Mouse (Mus musculus) heart, embryonic 13.5 days (tissue): ENCODE data around the gene Ddx56. TPM values are rescaled to one million over a fixed set of nuclear protein-coding genes. Genes with fewer than 3 reads are reported as not detected.

ENCODE experiments used
- ATAC-seq: fragments of 200-750 bp; cut with Nextera tagmentation; 2 replicates; pipeline ENCODE4 v1.8.0; 2017; ENCODE audit warnings: moderate TSS enrichment; ENCODE audit not compliant: insufficient number of reproducible peaks, low FRiP score, low TSS enrichment; ENCODE audit errors: extremely low read depth
- H3K27ac ChIP-seq: fragments of 300-500 bp; sonication (generic); replicated peaks from 2 replicates; pipeline ENCODE4 v1.5.1; 2015; ENCODE audit warnings: moderate library complexity, mild to moderate bottlenecking, inconsistent platforms
- H3K27me3 ChIP-seq: fragments of 300-500 bp; sonication (generic); replicated peaks from 2 replicates; pipeline ENCODE4 v1.6.1; 2015; ENCODE audit warnings: mild to moderate bottlenecking, inconsistent platforms
- H3K36me3 ChIP-seq: fragments of 300-500 bp; sonication (generic); 2 replicates; pipeline ENCODE4 v1.6.1; 2015; ENCODE audit warnings: mild to moderate bottlenecking, inconsistent platforms
- H3K4me1 ChIP-seq: fragments of 300-500 bp; sonication (generic); 2 replicates; pipeline ENCODE4 v1.6.1; 2015; ENCODE audit warnings: inconsistent platforms
- H3K4me2 ChIP-seq: fragments of 300-500 bp; sonication (generic); 2 replicates; pipeline ENCODE4 v1.6.1; 2015; ENCODE audit warnings: inconsistent platforms, mild to moderate bottlenecking, moderate library complexity
- H3K4me3 ChIP-seq: fragments of 300-500 bp; sonication (generic); 2 replicates; pipeline ENCODE4 v1.5.1; 2015; ENCODE audit warnings: moderate library complexity, mild to moderate bottlenecking, inconsistent platforms
- H3K9ac ChIP-seq: fragments of 300-500 bp; sonication (generic); 2 replicates; pipeline ENCODE4 v1.6.1; 2015; ENCODE audit warnings: inconsistent platforms, mild to moderate bottlenecking, moderate library complexity
- H3K9me3 ChIP-seq: fragments of 300-500 bp; sonication (generic); 2 replicates; pipeline ENCODE4 v1.6.1; 2016; ENCODE audit warnings: inconsistent platforms
- WGBS: fragments of 180-500 bp; shearing (Covaris S2); methylation state at CpG from one replicate; pipeline ENCODE4 v1.1.7; 2015; ENCODE audit warnings: mixed read lengths; 5-methylcytosine and 5-hydroxymethylcytosine counted together
- polyA plus RNA-seq: library from polyadenylated mRNA; unstranded; fragments of >200 nt; fragmentation: Nextera tagmentation; extraction: Ambion mirVana; gene quantifications from 2 replicates; pipeline ENCODE4 v1.2.1, GENCODE M21; 2015

Gene Ddx56
- polyA plus RNA-seq, 1 experiment from 2014 or later = 60.0 TPM

DNA sequence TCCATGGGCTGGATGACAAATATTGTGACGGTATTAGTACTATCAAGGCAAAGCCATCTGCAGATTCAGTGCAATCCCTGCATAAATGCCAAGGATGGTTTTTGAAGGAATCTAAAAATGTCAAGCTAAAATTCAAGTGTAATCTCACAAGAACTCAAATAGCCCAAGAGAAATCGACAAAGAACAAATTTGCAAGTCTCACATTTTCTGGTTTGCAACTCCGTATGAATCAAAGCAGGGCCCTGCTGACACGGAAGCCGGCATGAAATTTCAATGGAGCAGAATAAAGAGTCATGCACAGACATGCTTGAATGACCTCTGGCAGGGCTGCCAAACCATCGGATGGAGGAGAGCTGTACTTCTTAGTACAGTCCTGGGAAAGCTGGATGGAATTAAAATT is 47.6 kb downstream of the Ddx56 start:
- Histone ChIP-seq H3K4me2 (no peak overlapping the region), H3K27ac (no peak overlapping the region), H3K9me3 (no peaks in the 10 kb centered on the region), H3K4me1 (no peaks in the 10 kb centered on the region), H3K9ac (no peak overlapping the region), H3K27me3 (peaks cover 27% of the 10 kb centered on the region), H3K36me3 (no peaks in the 10 kb centered on the region), H3K4me3 (no peak overlapping the region)
- no peak for ATAC-seq
- WGBS = 84% methylated on average over 6 of the region's 6 CpGs

DNA sequence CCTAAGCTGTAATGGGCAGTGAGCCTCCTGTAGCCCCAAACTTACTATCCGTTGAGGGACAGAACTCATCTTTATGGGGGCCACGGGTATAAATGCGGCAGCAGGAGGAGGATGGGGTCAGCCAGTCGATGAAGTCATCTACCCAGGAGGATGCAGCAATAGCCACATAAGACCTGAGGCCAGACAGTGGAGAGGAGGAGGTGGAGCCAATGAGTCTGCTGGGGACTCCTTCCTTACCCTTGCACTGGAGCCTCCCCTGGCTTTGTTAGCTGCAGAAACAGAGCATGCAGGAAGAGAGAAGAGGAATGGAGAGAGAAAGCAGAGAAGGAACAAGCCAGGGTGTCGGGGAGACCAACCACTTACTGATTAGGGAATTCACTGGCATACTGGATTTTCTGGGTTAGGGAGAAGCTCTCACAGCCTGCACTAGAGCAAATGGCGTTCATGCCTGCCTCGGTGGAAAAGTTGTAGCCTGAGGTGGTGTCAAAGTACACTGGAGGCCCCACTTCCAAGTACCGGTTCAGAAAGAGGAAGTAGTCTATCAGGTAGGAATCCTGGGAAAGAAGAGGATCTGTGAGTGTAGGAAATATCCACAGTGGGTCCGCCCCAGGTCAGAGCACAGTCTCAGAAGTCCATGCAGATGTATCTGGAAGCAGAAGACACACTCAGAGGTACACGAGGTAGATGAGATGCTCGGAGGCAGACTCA is 49.2 kb downstream of the Ddx56 start:
- H3K27me3 ChIP-seq = peaks cover 25% of the 10 kb centered on the region
- ATAC-seq = no peak

DNA sequence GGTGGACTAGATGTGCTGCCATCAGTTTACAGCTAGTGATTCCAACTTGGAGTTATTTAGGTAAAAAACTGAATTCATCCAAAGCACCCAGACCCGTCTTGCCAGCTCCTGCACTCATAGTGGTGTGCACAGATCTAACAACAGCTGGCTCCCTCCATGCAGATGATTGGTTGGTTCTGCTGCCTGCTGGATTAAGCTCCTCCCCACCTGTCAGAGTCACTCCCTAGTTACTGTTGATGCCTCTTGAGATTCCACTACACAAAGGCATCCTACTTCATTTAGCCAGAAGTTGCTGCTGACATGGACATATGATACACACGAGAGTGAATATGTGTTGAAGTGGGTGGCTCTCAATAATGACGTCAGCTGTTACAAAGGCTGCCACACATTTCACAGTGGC is 50.7 kb downstream of the Ddx56 start:
- H3K27me3 ChIP-seq = peaks cover 25% of the 10 kb centered on the region
- no peaks in the 10 kb centered on the region for H3K4me1 ChIP-seq
- no peaks in the 10 kb centered on the region for H3K36me3 ChIP-seq
- WGBS = 30% methylated on average over 3 of the region's 3 CpGs
- H3K4me3 ChIP-seq = no peak overlapping the region
- peak; percentile 51; the same call in 1 of the 2 replicates for ATAC-seq
- H3K4me2 ChIP-seq = no peak overlapping the region
- no peaks in the 10 kb centered on the region for H3K9me3 ChIP-seq
- no peak overlapping the region for H3K9ac ChIP-seq
- H3K27ac ChIP-seq = no peak overlapping the region

More for the DNA sequence above, 49.2 kb downstream of the Ddx56 start:
- Histone ChIP-seq H3K27ac (no peak overlapping the region), H3K4me3 (no peak overlapping the region), H3K4me1 (no peaks in the 10 kb centered on the region), H3K36me3 (no peaks in the 10 kb centered on the region), H3K9ac (no peak overlapping the region), H3K4me2 (no peak overlapping the region), H3K9me3 (no peaks in the 10 kb centered on the region)
- 67% methylated on average over 11 of the region's 11 CpGs for WGBS

Other genes with a start within 250 kb of the Ddx56 start
- 2.4 and 2.7 TPM in 2 replicates for gene Camk2b, start 201.4 kb downstream of the Ddx56 start, polyA plus RNA-seq
- 0.32 and 0.55 TPM in 2 replicates for gene A730071L15Rik, start 67.7 kb downstream of the Ddx56 start, polyA plus RNA-seq
- gene Nudcd3, start 67.4 kb downstream of the Ddx56 start, polyA plus RNA-seq = 30.1 and 33.2 TPM in 2 replicates
- gene Npc1l1, start 37.6 kb downstream of the Ddx56 start, polyA plus RNA-seq = not detected in 2 replicates
- gene Tmed4, start 7.1 kb upstream of the Ddx56 start, polyA plus RNA-seq = 71.3 and 83.0 TPM in 2 replicates
- 226 and 229 TPM in 2 replicates for gene Ogdh, start 23.9 kb upstream of the Ddx56 start, polyA plus RNA-seq
- 6.6 and 7.3 TPM in 2 replicates for gene Zmiz2, start 121.3 kb upstream of the Ddx56 start, polyA plus RNA-seq
- gene Ppia, start 147.7 kb upstream of the Ddx56 start, polyA plus RNA-seq = 4,195 and 4,594 TPM in 2 replicates
- 309 and 340 TPM in 2 replicates for gene H2afv, start 176.7 kb upstream of the Ddx56 start, polyA plus RNA-seq
- 23.5 and 25.5 TPM in 2 replicates for gene Purb, start 208.1 kb upstream of the Ddx56 start, polyA plus RNA-seq